Mouse (Mus musculus) stomach, embryonic 16.5 days (tissue): ENCODE results near the gene Cdc14b. TPM values are rescaled to one million over a fixed set of nuclear protein-coding genes. Genes with fewer than 3 reads are reported as not detected.

Experiments used
- ATAC-seq: fragments of 200-750 bp; cut with Nextera tagmentation; 2 replicates; pipeline ENCODE4 v1.8.0; 2017; ENCODE audit warnings: moderate number of reproducible peaks, moderate TSS enrichment; ENCODE audit not compliant: insufficient read depth, low FRiP score
- H3K27ac ChIP-seq: fragments of 300-500 bp; sonication (generic); 2 replicates; pipeline ENCODE4 v1.5.1; 2014; ENCODE audit warnings: low read length
- H3K27me3 ChIP-seq: fragments of 300-500 bp; sonication (generic); 2 replicates; pipeline ENCODE4 v1.6.1; 2014; ENCODE audit warnings: low read length, control low read depth, mixed read lengths; ENCODE audit not compliant: control insufficient read depth, insufficient read depth
- H3K36me3 ChIP-seq: fragments of 300-500 bp; sonication (generic); 2 replicates; pipeline ENCODE4 v1.6.1; 2014; ENCODE audit warnings: low read length; ENCODE audit not compliant: control insufficient read depth, insufficient read depth
- H3K4me1 ChIP-seq: fragments of 300-500 bp; sonication (generic); 2 replicates; pipeline ENCODE4 v1.6.1; 2014; ENCODE audit warnings: low read length, control low read depth, mixed read lengths; ENCODE audit not compliant: control insufficient read depth, insufficient read depth
- H3K4me2 ChIP-seq: fragments of 300-500 bp; sonication (generic); 2 replicates; pipeline ENCODE4 v1.6.1; 2014; ENCODE audit warnings: low read depth, low read length, mixed read lengths
- H3K4me3 ChIP-seq: fragments of 300-500 bp; sonication (generic); replicated peaks from 2 replicates; pipeline ENCODE4 v1.5.1; 2014; ENCODE audit warnings: mild to moderate bottlenecking, low read length
- H3K9ac ChIP-seq: fragments of 300-500 bp; sonication (generic); 2 replicates; pipeline ENCODE4 v1.6.1; 2014; ENCODE audit warnings: low read length
- H3K9me3 ChIP-seq: fragments of 300-500 bp; sonication (generic); replicated peaks from 2 replicates; pipeline ENCODE4 v1.6.1; 2016; ENCODE audit warnings: low read length, control low read depth; ENCODE audit not compliant: control insufficient read depth
- WGBS: fragments of 180-500 bp; shearing (Covaris S2); extraction: QIAGEN DNeasy Blood & Tissue Kit; methylation state at CpG from one replicate; pipeline ENCODE4 v1.1.7; 2014; 5-methylcytosine and 5-hydroxymethylcytosine counted together
- polyA plus RNA-seq: library from polyadenylated mRNA; unstranded; fragments of >200 nt; fragmentation: Nextera tagmentation; extraction: Ambion mirVana; gene quantifications from 2 replicates; pipeline ENCODE4 v1.2.1, GENCODE M21; 2015

Cdc14b gene
- polyA plus RNA-seq, 1 experiment from 2014 or later = 25.2 TPM

- Histone ChIP-seq H3K4me3 (no peak overlapping the region), H3K4me2 (no peak overlapping the region), H3K27me3 (no peaks in the 10 kb centered on the region), H3K27ac (no peak overlapping the region), H3K4me1 (no peaks in the 10 kb centered on the region), H3K9me3 (no peaks in the 10 kb centered on the region), H3K36me3 (no peaks in the 10 kb centered on the region; the same call in 1 of the 2 replicates), H3K9ac (no peak overlapping the region)
- 80% methylated on average over 3 of the region's 3 CpGs for WGBS
- ATAC-seq = no peak
Measured at GRCm38 (mm10) chr13:64180888-64181287, 94.2 kb downstream of the Cdc14b start.

GRCm38 (mm10) chr13:64180300-64180699 is 94.8 kb downstream of the Cdc14b start:
- no peak overlapping the region for H3K27ac ChIP-seq
- WGBS = 87% methylated on average over 4 of the region's 4 CpGs
- no peaks in the 10 kb centered on the region for H3K27me3 ChIP-seq
- H3K9me3 ChIP-seq = no peaks in the 10 kb centered on the region
- H3K9ac ChIP-seq = no peak overlapping the region
- H3K4me1 ChIP-seq = no peaks in the 10 kb centered on the region
- H3K4me2 ChIP-seq = no peak overlapping the region
- no peak overlapping the region for H3K4me3 ChIP-seq
- no peaks in the 10 kb centered on the region; the same call in 1 of the 2 replicates for H3K36me3 ChIP-seq
- ATAC-seq = no peak

GRCm38 (mm10) chr13:64178746-64179652 is 96.1 kb downstream of the Cdc14b start:
- Histone ChIP-seq H3K36me3 (no peaks in the 10 kb centered on the region; the same call in 1 of the 2 replicates), H3K4me1 (no peaks in the 10 kb centered on the region)
- no peak for ATAC-seq

GRCm38 (mm10) chr13:64178000-64178399 is 97.1 kb downstream of the Cdc14b start:
- no peaks in the 10 kb centered on the region for H3K9me3 ChIP-seq
- H3K9ac ChIP-seq = no peak overlapping the region
- H3K27ac ChIP-seq = no peak overlapping the region
- H3K4me1 ChIP-seq = no peaks in the 10 kb centered on the region
- 75% methylated on average over 7 of the region's 7 CpGs for WGBS
- no peak for ATAC-seq
- H3K4me2 ChIP-seq = no peak overlapping the region
- H3K27me3 ChIP-seq = no peaks in the 10 kb centered on the region
- no peak overlapping the region for H3K4me3 ChIP-seq
- H3K36me3 ChIP-seq = peaks cover under 1% of the 10 kb centered on the region

More at GRCm38 (mm10) chr13:64178746-64179652, 96.1 kb downstream of the Cdc14b start:
- 73% methylated on average over 13 of the region's 13 CpGs for WGBS
- Histone ChIP-seq H3K27ac (no peak overlapping the region), H3K27me3 (no peaks in the 10 kb centered on the region), H3K4me3 (no peak overlapping the region), H3K9me3 (no peaks in the 10 kb centered on the region), H3K4me2 (no peak overlapping the region), H3K9ac (no peak overlapping the region)

GRCm38 (mm10) chr13:64169746-64170145 is 105.3 kb downstream of the Cdc14b start:
- Histone ChIP-seq H3K27ac (no peak overlapping the region), H3K9me3 (peaks cover 48% of the 10 kb centered on the region), H3K4me3 (no peak overlapping the region), H3K4me1 (no peaks in the 10 kb centered on the region), H3K27me3 (no peaks in the 10 kb centered on the region), H3K4me2 (no peak overlapping the region), H3K9ac (no peak overlapping the region), H3K36me3 (peaks cover 30% of the 10 kb centered on the region)
- ATAC-seq = no peak
- WGBS = 96% methylated on average over 25 of the region's 25 CpGs

GRCm38 (mm10) chr13:64163147-64163715 is 111.9 kb downstream of the Cdc14b start:
- Histone ChIP-seq H3K4me3 (peak overlapping the region; percentile 81), H3K4me2 (peak overlapping the region; percentile 100), H3K27ac (no peak overlapping the region), H3K9ac (peak overlapping the region; percentile 90), H3K27me3 (no peaks in the 10 kb centered on the region), H3K9me3 (peaks cover 7% of the 10 kb centered on the region), H3K4me1 (peaks cover 11% of the 10 kb centered on the region), H3K36me3 (0 out of 2 replicates have a peak, but pooled peaks cover under 1% of the 10 kb centered on the region)
- ATAC-seq = no peak
- 44% methylated on average over 13 of the region's 13 CpGs for WGBS

GRCm38 (mm10) chr13:64162626-64163025 is 112.5 kb downstream of the Cdc14b start:
- Histone ChIP-seq H3K4me1 (peaks cover 11% of the 10 kb centered on the region), H3K4me2 (peak overlapping the region; percentile 100), H3K9ac (peak overlapping the region; percentile 90), H3K27me3 (no peaks in the 10 kb centered on the region), H3K27ac (no peak overlapping the region), H3K36me3 (no peaks in the 10 kb centered on the region), H3K4me3 (peak overlapping the region; percentile 81), H3K9me3 (0 out of 2 replicates have a peak, but pooled peaks cover 5% of the 10 kb centered on the region)
- 4% methylated on average over 14 of the region's 14 CpGs for WGBS
- ATAC-seq = no peak

GRCm38 (mm10) chr13:64161916-64162611 is 113.0 kb downstream of the Cdc14b start:
- H3K36me3 ChIP-seq = no peaks in the 10 kb centered on the region
- peak overlapping the region; percentile 86 for H3K27ac ChIP-seq
- under 1% methylated on average over 71 of the region's 71 CpGs for WGBS
- peak; percentile 53; the same call in 1 of the 2 replicates for ATAC-seq
- H3K9ac ChIP-seq = peak overlapping the region; percentile 90
- no peaks in the 10 kb centered on the region for H3K27me3 ChIP-seq
- peak overlapping the region; percentile 81 for H3K4me3 ChIP-seq
- peaks cover 11% of the 10 kb centered on the region for H3K4me1 ChIP-seq
- H3K9me3 ChIP-seq = 0 out of 2 replicates have a peak, but pooled peaks cover 3% of the 10 kb centered on the region
- H3K4me2 ChIP-seq = peak overlapping the region; percentile 100
